Mouse (Mus musculus): Measurements from ENCODE around the gene Rnf126.

DNA sequence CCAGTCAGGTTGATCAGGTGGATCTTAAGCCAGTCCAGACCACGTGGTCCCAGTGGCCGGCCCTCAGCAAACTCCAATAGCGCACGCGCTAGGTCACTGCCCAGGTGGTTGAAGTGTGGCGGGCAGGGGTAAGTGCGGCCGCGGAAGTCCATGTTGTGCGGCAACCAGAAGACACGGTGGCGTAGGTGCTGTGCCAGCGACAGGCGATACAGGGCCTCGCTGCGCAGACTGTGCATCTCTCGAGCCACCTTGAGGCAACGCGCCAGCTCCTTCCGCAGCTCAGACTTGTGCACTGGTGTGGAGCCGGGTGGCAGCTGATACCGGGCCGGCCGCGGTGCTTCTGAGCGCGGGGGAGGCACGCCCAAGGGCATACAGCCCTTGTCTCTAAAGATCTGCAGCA, 27.5 kb downstream of the Rnf126 start:
- TF ChIP-seq CTCF (IDR thresholded peaks at IDR 0.05; ENCODE audit: extremely low read depth, insufficient read depth, low read length) (no peak), POLR2A (IDR thresholded peaks at IDR 0.05; ENCODE audit: extremely low read depth, insufficient read depth, low read length) (no peak)
